Comparison of ENCODE assay signal across 18 mouse cellular contexts in genomic region chr2:118669245-118669644, GRCm38 (mm10). TPM values are rescaled to one million over a fixed set of nuclear protein-coding genes. Genes with fewer than 3 reads are reported as not detected.
DNase-seq lines count a peak whose midpoint lies in the region; ATAC-seq and TF ChIP-seq lines count a peak whose summit lies in the region.
"Had no signal": no experiment of that assay in that cellular context is flagged by ENCODE, and none has a peak within 500 bp of the region (broad histone marks: within the 10 kb centered on the region; RNA-seq: fewer than 3 reads in every experiment).

No protein-coding gene starts in this region.

- ATAC-seq in heart, embryonic 13.5 days (ENCODE audit: extremely low read depth, insufficient number of reproducible peaks, low FRiP score, low TSS enrichment), result no peak
- ATAC-seq: midbrain, embryonic 15.5 days had no signal

- no peaks in the 10 kb centered on the region for H3K9me3 ChIP-seq in heart, embryonic 13.5 days
- H3K9me3 ChIP-seq: embryonic facial prominence, embryonic 13.5 days; liver, embryonic 15.5 days; midbrain, embryonic 15.5 days had no signal

- no peak for DNase-seq in heart, adult 18-20 months
- DNase-seq in thymus, postnatal 0 days (ENCODE audit: low spot score), result peak; percentile 25
- no peak for DNase-seq in thymus, adult 2 months
- peak; percentile 81 for DNase-seq in kidney, adult 9 months
- DNase-seq in kidney, postnatal 4 days, result peak; percentile 33 to 58
- DNase-seq in layer of hippocampus, adult 11-12 months (ENCODE audit: low spot score), result no peak
- DNase-seq in spleen, adult 18-20 months, result no peak
- DNase-seq: cerebellum, adult 11-12 months; gastrocnemius, postnatal 25 days; right cerebral cortex, postnatal 25 days; thymus, postnatal 14 days had no signal

- H3K4me1 ChIP-seq in heart, embryonic 13.5 days, result peaks cover 54% of the 10 kb centered on the region
- peaks cover 26% of the 10 kb centered on the region for H3K4me1 ChIP-seq in thymus, adult 2 months (replicated peaks; ENCODE audit: control insufficient read depth, insufficient read depth, low read length)

- H3K4me2 ChIP-seq in heart, embryonic 13.5 days, result no peak overlapping the region
- H3K4me2 ChIP-seq: embryonic facial prominence, embryonic 13.5 days; hindbrain, embryonic 14.5 days; liver, embryonic 15.5 days; midbrain, embryonic 15.5 days had no signal

- H3K4me3 ChIP-seq in heart, embryonic 13.5 days, result no peak overlapping the region
- H3K4me3 ChIP-seq in thymus, adult 2 months (ENCODE audit: control insufficient read depth, insufficient read depth, low read length), result no peak overlapping the region
- H3K4me3 ChIP-seq: embryonic facial prominence, embryonic 13.5 days; liver, embryonic 15.5 days; midbrain, embryonic 15.5 days had no signal

- peak overlapping the region; percentile 50; the same call in 1 of the 2 replicates for H3K27ac ChIP-seq in heart, embryonic 13.5 days (replicated peaks)
- H3K27ac ChIP-seq in thymus, adult 2 months (ENCODE audit: control insufficient read depth, insufficient read depth, low read length), result no peak overlapping the region
- H3K27ac ChIP-seq: embryonic facial prominence, embryonic 13.5 days; hindbrain, embryonic 14.5 days; liver, embryonic 15.5 days; midbrain, embryonic 15.5 days had no signal

- 69% methylated on average over 6 of the region's 6 CpGs for WGBS in heart, embryonic 13.5 days
- 48% methylated on average over 6 of the region's 6 CpGs for WGBS in thymus, adult 2 months

- no peak for TF ChIP-seq POLR2A in thymus, adult 2 months (IDR thresholded peaks at IDR 0.05; ENCODE audit: control insufficient read depth, extremely low read depth, insufficient read depth, low read length, poor library complexity)

- no peaks in the 10 kb centered on the region for H3K36me3 ChIP-seq in heart, embryonic 13.5 days
- H3K36me3 ChIP-seq in thymus, adult 2 months (ENCODE audit: control insufficient read depth, insufficient read depth, low read length), result no peaks in the 10 kb centered on the region
- H3K36me3 ChIP-seq: embryonic facial prominence, embryonic 13.5 days; liver, embryonic 15.5 days; midbrain, embryonic 15.5 days had no signal

- peaks cover 43% of the 10 kb centered on the region for H3K27me3 ChIP-seq in heart, embryonic 13.5 days (replicated peaks)
- H3K27me3 ChIP-seq in thymus, adult 2 months (ENCODE audit: control insufficient read depth, insufficient read depth, low read length), result no peaks in the 10 kb centered on the region

- no peak for TF ChIP-seq CTCF in thymus, adult 2 months (IDR thresholded peaks at IDR 0.05; ENCODE audit: borderline replicate concordance, control insufficient read depth, extremely low read depth, insufficient read depth, low read length, poor library complexity)

- H3K9ac ChIP-seq in heart, embryonic 13.5 days, result no peak overlapping the region
- H3K9ac ChIP-seq: embryonic facial prominence, embryonic 13.5 days; hindbrain, embryonic 14.5 days; liver, embryonic 15.5 days; midbrain, embryonic 15.5 days had no signal

RNA-seq across cellular contexts. Expression of gene Pak6, which starts 6.1 kb away (rescaled TPM):
- 7.4 and 7.5 TPM in 2 replicates for polyA plus RNA-seq in heart, embryonic 13.5 days (2015; fragmentation: Nextera tagmentation; extraction: Ambion mirVana)
- 1 to 10 TPM; 9.0 to 9.3 TPM for total RNA-seq in heart, adult 18-20 months (2021)
- 0.53 and 0.91 TPM in 2 replicates for polyA plus RNA-seq in thymus, postnatal 0 days (2015; fragmentation: Nextera tagmentation; extraction: Ambion mirVana)
- polyA plus RNA-seq in thymus, adult 2 months (2012; rRNA removed), result 4.3 and 4.7 TPM in 2 replicates

RNA-seq across cellular contexts. Expression of gene Ankrd63, which starts 34.5 kb away (rescaled TPM):
- 0.67 and 0.73 TPM in 2 replicates for polyA plus RNA-seq in heart, embryonic 13.5 days (2015; fragmentation: Nextera tagmentation; extraction: Ambion mirVana)
- total RNA-seq in heart, adult 18-20 months (2021), result 1 to 10 TPM; 1.1 to 1.3 TPM
- not detected in 2 replicates for polyA plus RNA-seq in thymus, postnatal 0 days (2015; fragmentation: Nextera tagmentation; extraction: Ambion mirVana)
- 0.20 and 0.27 TPM in 2 replicates for polyA plus RNA-seq in thymus, adult 2 months (2012; rRNA removed)
- total RNA-seq: gastrocnemius, postnatal 25 days had no signal
- polyA plus RNA-seq: forebrain, embryonic 11.5 days; hindbrain, embryonic 14.5 days; limb, embryonic 11.5 days; midbrain, embryonic 15.5 days had no signal

RNA-seq across cellular contexts. Expression of gene Plcb2, which starts 59.0 kb away (rescaled TPM):
- 0.94 and 1.6 TPM in 2 replicates for polyA plus RNA-seq in heart, embryonic 13.5 days (2015; fragmentation: Nextera tagmentation; extraction: Ambion mirVana)
- total RNA-seq in heart, adult 18-20 months (2021), result 1 to 10 TPM; 1.4 to 2.6 TPM
- 10.1 and 11.8 TPM in 2 replicates for polyA plus RNA-seq in thymus, postnatal 0 days (2015; fragmentation: Nextera tagmentation; extraction: Ambion mirVana)
- 79.9 and 94.4 TPM in 2 replicates for polyA plus RNA-seq in thymus, adult 2 months (2012; rRNA removed)

Comparison
In these comparisons a context has a peak if more than half of its experiments do, and no peak if none do; other contexts are left out.
1. DNase-seq: peak in thymus, postnatal 0 days (single experiment), kidney, adult 9 months (single experiment) and kidney, postnatal 4 days (2 of 2); none in heart, adult 18-20 months (0 of 2), thymus, adult 2 months (single experiment), layer of hippocampus, adult 11-12 months (single experiment) and spleen, adult 18-20 months (0 of 2).